Mouse (Mus musculus) limb, embryonic 10.5 days (tissue): Measurements from ENCODE around the gene Kif26b. TPM values are rescaled to one million over a fixed set of nuclear protein-coding genes. Genes with fewer than 3 reads are reported as not detected.

Experiments used
- DNase-seq: peaks from one replicate; pipeline ENCODE4 v3.0.0-alpha.2; 2017; ENCODE audit warnings: low spot score
- H3K27ac ChIP-seq: fragments of 300-500 bp; sonication (generic); 2 replicates; pipeline ENCODE4 v1.5.1; 2016; ENCODE audit warnings: mild to moderate bottlenecking
- H3K27me3 ChIP-seq: fragments of 300-500 bp; sonication (generic); 2 replicates; pipeline ENCODE4 v1.6.1; 2016; ENCODE audit warnings: low read depth, mild to moderate bottlenecking; ENCODE audit not compliant: poor library complexity, severe bottlenecking
- H3K36me3 ChIP-seq: fragments of 300-500 bp; sonication (generic); 2 replicates; pipeline ENCODE4 v1.6.1; 2016; ENCODE audit warnings: mild to moderate bottlenecking, moderate library complexity
- H3K4me1 ChIP-seq: fragments of 300-500 bp; sonication (generic); 2 replicates; pipeline ENCODE4 v1.6.1; 2016
- H3K4me3 ChIP-seq: fragments of 300-500 bp; sonication (generic); 2 replicates; pipeline ENCODE4 v1.5.1; 2016; ENCODE audit warnings: mild to moderate bottlenecking, moderate library complexity
- H3K9me3 ChIP-seq: fragments of 300-500 bp; sonication (generic); replicated peaks from 2 replicates; pipeline ENCODE4 v1.6.1; 2016; ENCODE audit warnings: mild to moderate bottlenecking
- WGBS: fragments of 180-500 bp; shearing (Covaris S2); methylation state at CpG from one replicate; pipeline ENCODE4 v1.1.7; 2016; 5-methylcytosine and 5-hydroxymethylcytosine counted together
- polyA plus RNA-seq: library from polyadenylated mRNA; unstranded; fragments of >200 nt; fragmentation: Nextera tagmentation; extraction: Ambion mirVana; gene quantifications from 2 replicates; pipeline ENCODE4 v1.2.1, GENCODE M21; 2016

Gene Kif26b
- polyA plus RNA-seq, 1 experiment from 2014 or later, result 24.8 TPM

GRCm38 (mm10) chr1:178762125-178762741 lies 233.3 kb downstream of the Kif26b start:
- peaks cover 15% of the 10 kb centered on the region for H3K4me1 ChIP-seq
- H3K4me3 ChIP-seq, result no peak overlapping the region
- 87% methylated on average over 3 of the region's 3 CpGs for WGBS
- 0 out of 2 replicates have a peak, but pooled peaks cover 3% of the 10 kb centered on the region for H3K36me3 ChIP-seq
- H3K27me3 ChIP-seq, result no peaks in the 10 kb centered on the region
- H3K9me3 ChIP-seq, result no peaks in the 10 kb centered on the region
- DNase-seq, result no peak
- H3K27ac ChIP-seq, result no peak overlapping the region

GRCm38 (mm10) chr1:178764914-178765313 lies 236.0 kb downstream of the Kif26b start:
- no peak for DNase-seq
- Histone ChIP-seq H3K9me3 (no peaks in the 10 kb centered on the region), H3K4me1 (peaks cover 15% of the 10 kb centered on the region), H3K4me3 (no peak overlapping the region), H3K27ac (no peak overlapping the region), H3K27me3 (no peaks in the 10 kb centered on the region), H3K36me3 (peaks cover 14% of the 10 kb centered on the region)
- 78% methylated on average over 4 of the region's 4 CpGs for WGBS

DNA sequence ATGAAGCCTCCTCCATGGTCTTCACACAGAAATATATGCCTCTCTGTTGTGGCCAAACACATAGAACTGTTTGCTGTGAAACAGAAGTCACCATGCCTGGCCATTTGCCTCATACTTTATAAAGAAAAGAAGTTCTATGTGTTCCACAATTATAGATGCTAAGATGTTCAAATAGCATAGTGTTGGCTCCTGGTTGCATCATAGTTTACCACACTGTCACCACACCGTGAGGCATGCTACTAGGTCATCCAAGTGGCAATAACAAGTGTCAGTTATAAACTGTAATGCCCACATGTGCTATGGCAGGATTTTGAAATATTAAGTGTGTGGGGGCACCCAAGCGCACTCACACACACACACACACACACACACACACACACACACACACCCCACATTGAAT lies 236.7 kb downstream of the Kif26b start:
- H3K27ac ChIP-seq, result no peak overlapping the region
- H3K36me3 ChIP-seq, result peaks cover 15% of the 10 kb centered on the region
- no peak for DNase-seq
- H3K27me3 ChIP-seq, result no peaks in the 10 kb centered on the region
- peaks cover 15% of the 10 kb centered on the region for H3K4me1 ChIP-seq
- 87% methylated on average over 2 of the region's 2 CpGs for WGBS
- H3K9me3 ChIP-seq, result no peaks in the 10 kb centered on the region
- H3K4me3 ChIP-seq, result no peak overlapping the region

DNA sequence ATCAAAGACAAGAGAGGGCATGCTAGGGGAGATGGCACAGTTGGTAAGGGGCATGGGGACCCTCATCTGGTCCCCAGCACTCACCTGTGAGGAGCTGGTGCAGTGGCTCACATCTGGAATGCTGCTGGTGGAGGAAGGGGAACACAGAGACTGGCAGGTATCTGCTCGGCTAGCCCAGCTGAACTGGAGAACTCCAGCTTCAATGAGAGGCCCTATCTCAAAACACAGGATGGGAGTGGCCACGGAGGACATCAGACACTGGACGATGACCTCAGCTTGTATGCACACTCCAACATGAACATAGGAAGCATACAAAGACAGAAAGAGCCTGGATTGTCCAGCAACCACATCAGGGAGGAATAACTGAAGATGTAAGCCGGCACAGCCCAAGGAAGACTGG lies 240.1 kb downstream of the Kif26b start:
- Histone ChIP-seq H3K36me3 (peaks cover 12% of the 10 kb centered on the region), H3K27ac (no peak overlapping the region), H3K27me3 (no peaks in the 10 kb centered on the region), H3K9me3 (no peaks in the 10 kb centered on the region), H3K4me3 (no peak overlapping the region), H3K4me1 (peaks cover 21% of the 10 kb centered on the region)
- DNase-seq, result no peak
- WGBS, result 88% methylated on average over 4 of the region's 4 CpGs

DNA sequence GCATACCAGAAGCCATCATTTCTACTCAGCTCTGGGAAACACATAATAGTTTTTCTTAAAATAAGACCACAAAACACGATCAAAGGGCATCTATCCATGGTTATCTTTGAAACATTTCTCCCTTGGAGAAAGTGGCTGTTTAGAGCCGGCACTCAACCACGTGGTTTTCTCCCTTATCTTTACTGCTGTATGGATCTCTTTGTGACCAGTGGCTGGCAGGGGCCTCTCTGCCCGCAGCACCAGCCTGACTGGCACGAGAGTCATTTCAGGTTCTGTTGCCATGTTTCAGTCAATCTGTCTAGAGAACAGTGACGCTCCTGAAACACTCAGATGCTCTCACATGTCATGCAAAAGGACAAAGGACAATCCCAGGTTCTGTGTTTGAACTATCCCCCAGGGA lies 241.1 kb downstream of the Kif26b start:
- Histone ChIP-seq H3K27ac (no peak overlapping the region), H3K27me3 (no peaks in the 10 kb centered on the region), H3K4me3 (no peak overlapping the region), H3K4me1 (peaks cover 11% of the 10 kb centered on the region), H3K9me3 (no peaks in the 10 kb centered on the region), H3K36me3 (peaks cover 12% of the 10 kb centered on the region)
- no peak for DNase-seq
- 82% methylated on average over 6 of the region's 6 CpGs for WGBS

DNA sequence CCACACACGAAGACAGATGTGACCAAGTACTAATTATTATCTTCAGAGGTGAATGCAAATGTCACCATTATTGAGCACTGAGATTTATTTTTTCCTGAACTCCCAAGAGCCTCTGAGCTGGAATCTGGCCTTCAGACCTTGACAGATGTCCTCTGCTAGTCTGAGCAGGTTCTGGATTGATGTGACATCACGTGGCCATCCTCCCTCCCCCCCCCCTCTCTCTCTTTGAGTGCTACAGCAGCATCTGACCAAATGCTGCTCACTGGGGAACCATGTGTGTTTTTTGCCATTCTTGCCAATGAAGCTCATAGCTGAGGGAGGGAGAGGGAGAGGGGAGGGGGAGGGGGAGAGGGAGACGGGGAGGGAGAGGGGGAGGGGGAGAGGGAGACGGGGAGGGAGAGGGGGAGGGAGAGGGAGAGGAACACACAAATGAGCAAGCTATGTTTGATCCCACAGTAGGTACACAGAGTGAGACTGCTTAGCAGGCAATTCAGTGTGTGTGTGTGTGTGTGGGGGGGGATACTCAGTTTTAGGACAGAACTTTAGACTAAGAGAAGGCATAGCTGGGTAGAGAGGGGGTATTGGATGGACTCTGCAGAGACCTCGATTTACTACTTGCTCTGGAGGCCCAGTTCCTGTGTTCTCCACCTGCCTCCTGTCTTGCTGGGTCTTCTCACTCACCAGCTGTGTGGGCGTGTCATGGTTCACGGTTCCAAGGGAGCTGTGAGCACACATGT lies 241.9 kb downstream of the Kif26b start:
- DNase-seq, result no peak
- Histone ChIP-seq H3K4me3 (no peak overlapping the region), H3K27me3 (no peaks in the 10 kb centered on the region), H3K36me3 (peaks cover 12% of the 10 kb centered on the region), H3K27ac (no peak overlapping the region), H3K4me1 (peaks cover 5% of the 10 kb centered on the region; the same call in 1 of the 2 replicates), H3K9me3 (no peaks in the 10 kb centered on the region)
- WGBS, result 67% methylated on average over 5 of the region's 7 CpGs

DNA sequence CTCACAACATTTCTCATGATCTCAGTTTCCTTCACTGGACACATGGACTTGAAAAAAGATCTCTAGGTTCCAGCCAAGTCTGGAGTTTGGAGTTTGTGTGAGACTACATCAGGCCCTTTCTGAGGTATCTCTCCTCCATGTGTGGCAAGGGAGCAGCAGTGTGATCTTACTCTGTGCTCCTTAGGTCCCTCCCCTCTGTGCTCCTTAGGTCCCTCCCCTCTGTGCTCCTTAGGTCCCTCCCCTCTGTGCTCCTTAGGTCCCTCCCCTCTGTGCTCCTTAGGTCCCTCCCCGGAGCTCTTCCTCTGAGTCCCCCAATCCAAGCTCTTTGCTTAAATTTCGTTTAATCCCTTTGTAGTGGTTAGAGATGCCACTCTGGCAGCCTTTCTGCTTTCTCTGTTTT lies 250.8 kb downstream of the Kif26b start:
- no peak overlapping the region for H3K4me3 ChIP-seq
- WGBS, result 45% methylated on average over 2 of the region's 2 CpGs
- H3K36me3 ChIP-seq, result peaks cover 8% of the 10 kb centered on the region
- no peaks in the 10 kb centered on the region for H3K27me3 ChIP-seq
- no peak for DNase-seq
- no peaks in the 10 kb centered on the region for H3K9me3 ChIP-seq
- H3K4me1 ChIP-seq, result peaks cover 23% of the 10 kb centered on the region
- no peak overlapping the region for H3K27ac ChIP-seq

DNA sequence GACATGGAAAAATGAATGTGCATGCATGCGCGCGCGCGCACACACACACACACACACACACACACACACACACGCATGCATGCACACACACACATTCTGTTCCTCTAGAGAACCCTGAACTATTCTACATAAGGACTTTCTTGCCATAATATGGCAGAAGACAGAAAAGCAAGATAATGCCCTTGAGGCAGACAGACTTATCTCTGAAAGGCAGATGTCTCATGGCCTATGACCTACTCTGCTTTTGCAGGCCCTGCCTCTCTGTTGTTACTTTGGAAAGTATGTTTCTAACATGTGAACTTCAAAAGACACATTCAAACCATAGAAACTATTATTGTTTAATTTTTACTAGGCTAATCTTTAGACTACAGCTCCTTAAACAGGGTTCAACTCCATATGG lies 255.1 kb downstream of the Kif26b start:
- Histone ChIP-seq H3K4me1 (peaks cover 20% of the 10 kb centered on the region), H3K9me3 (no peaks in the 10 kb centered on the region), H3K27ac (no peak overlapping the region), H3K36me3 (no peaks in the 10 kb centered on the region), H3K4me3 (no peak overlapping the region), H3K27me3 (no peaks in the 10 kb centered on the region)
- DNase-seq, result no peak
- 92% methylated on average over 6 of the region's 6 CpGs for WGBS

GRCm38 (mm10) chr1:178791266-178791665 lies 262.3 kb downstream of the Kif26b start:
- no peak for DNase-seq
- no peak overlapping the region for H3K27ac ChIP-seq
- H3K9me3 ChIP-seq, result no peaks in the 10 kb centered on the region
- peaks cover 3% of the 10 kb centered on the region; the same call in 1 of the 2 replicates for H3K4me1 ChIP-seq
- no peak overlapping the region for H3K4me3 ChIP-seq
- no peaks in the 10 kb centered on the region for H3K27me3 ChIP-seq
- 0 out of 2 replicates have a peak, but pooled peaks cover 5% of the 10 kb centered on the region for H3K36me3 ChIP-seq
- 73% methylated on average over 1 of the region's 1 CpGs for WGBS

DNA sequence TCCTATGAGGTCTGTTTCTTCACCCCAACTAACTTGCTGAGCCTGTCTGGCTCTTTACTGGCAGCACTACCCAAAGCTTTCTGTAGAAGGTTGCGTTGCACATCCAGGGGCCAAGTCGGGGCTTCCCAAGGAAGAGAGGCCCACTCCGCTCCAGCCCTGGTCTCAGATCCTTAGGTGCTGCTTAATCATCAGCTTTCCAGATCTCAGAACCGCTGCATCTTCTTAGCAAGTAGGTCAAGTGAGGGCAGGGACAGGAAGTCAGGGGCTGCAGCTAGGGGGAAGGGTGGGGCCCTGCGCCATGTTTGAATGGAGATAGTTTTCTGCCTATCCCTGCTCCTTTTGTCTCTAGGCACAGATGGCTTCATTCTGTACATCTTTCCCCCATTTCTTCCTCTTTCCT lies 263.8 kb downstream of the Kif26b start:
- no peak for DNase-seq
- Histone ChIP-seq H3K27ac (no peak overlapping the region), H3K9me3 (no peaks in the 10 kb centered on the region), H3K27me3 (no peaks in the 10 kb centered on the region), H3K4me1 (peaks cover 12% of the 10 kb centered on the region), H3K4me3 (no peak overlapping the region), H3K36me3 (peaks cover 5% of the 10 kb centered on the region; the same call in 1 of the 2 replicates)
- WGBS, result 90% methylated on average over 5 of the region's 5 CpGs

DNA sequence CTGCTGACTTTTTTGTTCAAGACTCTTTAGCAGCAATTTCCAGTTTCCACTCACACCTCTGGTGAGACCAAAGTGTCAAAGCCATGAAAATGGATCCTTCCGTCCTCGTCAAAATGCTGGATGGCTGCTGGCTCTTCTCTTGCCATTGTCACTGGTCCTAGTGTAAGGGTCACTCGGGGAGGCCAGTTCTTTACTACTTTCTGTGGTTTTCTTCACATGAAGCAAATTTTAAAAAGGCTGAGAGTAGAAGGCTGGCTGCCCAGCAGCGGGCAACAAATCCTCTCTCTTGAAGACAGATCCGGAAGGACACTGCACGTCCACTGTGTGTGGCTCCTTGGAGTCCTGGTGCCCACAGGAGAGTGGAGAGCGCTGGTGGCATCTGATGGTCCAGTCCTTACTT lies 265.9 kb downstream of the Kif26b start:
- H3K36me3 ChIP-seq, result peaks cover 5% of the 10 kb centered on the region; the same call in 1 of the 2 replicates
- no peaks in the 10 kb centered on the region for H3K27me3 ChIP-seq
- H3K4me1 ChIP-seq, result peaks cover 33% of the 10 kb centered on the region
- DNase-seq, result no peak
- no peaks in the 10 kb centered on the region for H3K9me3 ChIP-seq
- H3K27ac ChIP-seq, result no peak overlapping the region
- no peak overlapping the region for H3K4me3 ChIP-seq
- WGBS, result 92% methylated on average over 7 of the region's 7 CpGs

DNA sequence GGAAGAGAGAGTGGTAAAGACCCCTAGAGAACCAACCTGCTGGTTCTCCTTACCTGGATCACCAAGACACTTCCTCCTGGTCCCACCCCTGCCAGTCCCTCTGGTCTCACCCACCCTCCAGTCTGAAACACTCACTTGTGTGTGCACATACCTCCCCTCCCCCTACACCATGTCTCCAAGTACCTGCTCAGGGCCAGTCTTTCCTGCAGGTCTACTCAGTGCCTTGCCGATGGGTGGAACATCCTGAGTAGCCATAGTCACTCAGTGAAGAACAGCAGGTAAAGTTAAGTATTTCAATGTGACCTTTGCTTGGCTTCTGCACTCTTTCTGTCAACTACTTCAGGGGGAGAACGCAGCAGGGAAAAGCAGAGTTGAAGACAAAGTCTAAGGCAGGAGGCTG lies 268.5 kb downstream of the Kif26b start:
- DNase-seq, result no peak
- no peaks in the 10 kb centered on the region for H3K9me3 ChIP-seq
- H3K36me3 ChIP-seq, result peaks cover 5% of the 10 kb centered on the region; the same call in 1 of the 2 replicates
- 0 out of 2 replicates have a peak overlapping the region, but pooled peaks have one; percentile 81 for H3K27ac ChIP-seq
- H3K4me1 ChIP-seq, result peaks cover 48% of the 10 kb centered on the region
- no peak overlapping the region for H3K4me3 ChIP-seq
- H3K27me3 ChIP-seq, result no peaks in the 10 kb centered on the region
- 86% methylated on average over 2 of the region's 2 CpGs for WGBS

- peak overlapping the region; percentile 81 for H3K27ac ChIP-seq
- no peak for DNase-seq
- no peaks in the 10 kb centered on the region for H3K9me3 ChIP-seq
- H3K4me3 ChIP-seq, result peak overlapping the region; percentile 31
- H3K4me1 ChIP-seq, result peaks cover 54% of the 10 kb centered on the region
- H3K36me3 ChIP-seq, result peaks cover 5% of the 10 kb centered on the region; the same call in 1 of the 2 replicates
- H3K27me3 ChIP-seq, result no peaks in the 10 kb centered on the region
- WGBS, result 3% methylated on average over 5 of the region's 5 CpGs
Measured at GRCm38 (mm10) chr1:178798333-178798732, 269.4 kb downstream of the Kif26b start.
